Mouse (Mus musculus) activated CD4-positive, CD25-positive, alpha-beta regulatory T cell, adult 4 months (primary cell): ENCODE measurements around the gene Topbp1. TPM values are rescaled to one million over a fixed set of nuclear protein-coding genes. Genes with fewer than 3 reads are reported as not detected.

Experiments used
- ATAC-seq: one replicate; pipeline ENCODE4 v1.8.0; 2017
- polyA plus RNA-seq, 2 experiments: library from polyadenylated mRNA; unstranded; fragments of 100-300 nt; shearing (Covaris generic); gene quantifications; one replicate each; pipeline ENCODE4 v1.2.1; 2017

Gene Topbp1
- polyA plus RNA-seq = 10 to 100 TPM; 26.2 to 30.4 TPM

- peak; percentile 98 for ATAC-seq
Observed at GRCm38 (mm10) chr9:103304927-103305326, at the start of gene Topbp1, which contains the start of gene 1300017J02Rik. Gene Topbp1 (plus strand): TSS chr9:103305215. Gene 1300017J02Rik (minus strand): TSS chr9:103305082.

- ATAC-seq = no peak
Observed at GRCm38 (mm10) chr9:103265778-103266177, 39.2 kb upstream of the Topbp1 start.

- no peak for ATAC-seq
Observed at GRCm38 (mm10) chr9:103271104-103271503, 33.9 kb upstream of the Topbp1 start.

- no peak for ATAC-seq
Observed at GRCm38 (mm10) chr9:103274819-103275218, 30.2 kb upstream of the Topbp1 start.

- ATAC-seq = no peak
Observed at GRCm38 (mm10) chr9:103275676-103276075, 29.3 kb upstream of the Topbp1 start.

GRCm38 (mm10) chr9:103276876-103277275, 28.1 kb upstream of the Topbp1 start:
- ATAC-seq = no peak

- no peak for ATAC-seq
Observed at GRCm38 (mm10) chr9:103286396-103286795, 18.6 kb upstream of the Topbp1 start.

- no peak for ATAC-seq
Observed at GRCm38 (mm10) chr9:103286901-103287422, 18.1 kb upstream of the Topbp1 start.

GRCm38 (mm10) chr9:103287840-103288488, 17.1 kb upstream of the Topbp1 start:
- no peak for ATAC-seq

- ATAC-seq = no peak
Observed at GRCm38 (mm10) chr9:103288489-103289180, 16.4 kb upstream of the Topbp1 start.

- no peak for ATAC-seq
Observed at GRCm38 (mm10) chr9:103294507-103294906, 10.5 kb upstream of the Topbp1 start.

GRCm38 (mm10) chr9:103301086-103301485, 3.9 kb upstream of the Topbp1 start:
- ATAC-seq = no peak

- ATAC-seq = no peak
Observed at GRCm38 (mm10) chr9:103302239-103302638, 2.8 kb upstream of the Topbp1 start.

- ATAC-seq = no peak
Observed at GRCm38 (mm10) chr9:103302666-103303065, 2.3 kb upstream of the Topbp1 start.

GRCm38 (mm10) chr9:103305332-103306041, 472 bp downstream of the Topbp1 start:
- ATAC-seq = peak; percentile 39

GRCm38 (mm10) chr9:103309832-103310231, 4.8 kb downstream of the Topbp1 start:
- ATAC-seq = no peak

- ATAC-seq = no peak
Observed at GRCm38 (mm10) chr9:103324678-103325077, 19.7 kb downstream of the Topbp1 start.

GRCm38 (mm10) chr9:103326449-103326848, 21.4 kb downstream of the Topbp1 start:
- ATAC-seq = no peak

- no peak for ATAC-seq
Observed at GRCm38 (mm10) chr9:103332663-103333062, 27.6 kb downstream of the Topbp1 start.

- ATAC-seq = peak; percentile 63
Observed at GRCm38 (mm10) chr9:103336912-103337311, 31.9 kb downstream of the Topbp1 start.

- ATAC-seq = no peak
Observed at GRCm38 (mm10) chr9:103347045-103347444, 42.0 kb downstream of the Topbp1 start.

GRCm38 (mm10) chr9:103347996-103348490, 43.0 kb downstream of the Topbp1 start:
- ATAC-seq = no peak

GRCm38 (mm10) chr9:103348791-103349190, 43.8 kb downstream of the Topbp1 start:
- ATAC-seq = no peak
